Mouse (Mus musculus) CH12.LX (cell line): ENCODE measurements around the gene Alg5. TPM values are rescaled to one million over a fixed set of nuclear protein-coding genes. Genes with fewer than 3 reads are reported as not detected.

Source experiments
- DNase-seq: peaks from one replicate; pipeline ENCODE4 v3.0.0-alpha.2; 2013; ENCODE audit errors: extremely low read depth
- H3K27ac ChIP-seq: 2 replicates; pipeline ENCODE4 v1.5.1; 2012; ENCODE audit warnings: low read depth, mild to moderate bottlenecking, control low read depth, moderate library complexity; ENCODE audit not compliant: insufficient read depth
- H3K27me3 ChIP-seq: replicated peaks from 2 replicates; pipeline ENCODE3; 2012; ENCODE audit warnings: inconsistent platforms
- H3K36me3 ChIP-seq, 2 experiments: replicated peaks in 1 of 2; 2 replicates each; pipeline versions ENCODE3 to v1.6.1; 2012; ENCODE audit warnings: inconsistent platforms in 1 of 2, low read length in 1 of 2, mild to moderate bottlenecking in 1 of 2, mixed read lengths in 1 of 2, moderate library complexity in 1 of 2; ENCODE audit not compliant: control insufficient read depth in 1 of 2, insufficient read depth in 1 of 2
- H3K4me1 ChIP-seq, 2 experiments: 2 replicates each; pipeline ENCODE4 v1.6.1; 2012; ENCODE audit warnings: inconsistent platforms in 1 of 2, moderate library complexity in 1 of 2; ENCODE audit not compliant: insufficient read depth in 2 of 2, control insufficient read depth in 1 of 2
- H3K4me2 ChIP-seq: 2 replicates; pipeline ENCODE4 v1.6.1; 2012; ENCODE audit warnings: low read depth, mild to moderate bottlenecking, control low read depth; ENCODE audit not compliant: poor library complexity, insufficient read depth, severe bottlenecking
- H3K4me3 ChIP-seq, 3 experiments: fragments of 150-350 bp in 1 of 3; sonication (generic) in 1 of 3; replicated peaks in 1 of 3; 2 replicates each; pipeline versions ENCODE3 to v1.5.1; 2011 to 2012; ENCODE audit warnings: low read depth in 2 of 3, low read length in 2 of 3, mild to moderate bottlenecking in 2 of 3, moderate library complexity in 2 of 3, control low read depth in 1 of 3, improper control_type of control experiment in 1 of 3, inconsistent platforms in 1 of 3, mixed read lengths in 1 of 3; ENCODE audit not compliant: poor library complexity in 1 of 3
- H3K79me2 ChIP-seq: replicated peaks from 2 replicates; pipeline ENCODE4 v1.6.1; 2012; ENCODE audit warnings: mild to moderate bottlenecking, moderate library complexity; ENCODE audit not compliant: control insufficient read depth, poor library complexity, insufficient read depth, severe bottlenecking; ENCODE audit errors: extremely low read depth
- H3K9ac ChIP-seq: 2 replicates; pipeline ENCODE4 v1.6.1; 2012; ENCODE audit warnings: low read depth, mild to moderate bottlenecking, control low read depth, moderate library complexity; ENCODE audit not compliant: insufficient read depth
- H3K9me3 ChIP-seq: replicated peaks from 2 replicates; pipeline ENCODE3; 2012; ENCODE audit warnings: low read length, inconsistent platforms, mixed read lengths
- BHLHE40 ChIP-seq: IDR thresholded peaks from 2 replicates; pipeline ENCODE4 v1.6.1; 2011; ENCODE audit warnings: mild to moderate bottlenecking, low read depth, low read length, improper control_type of control experiment
- CHD1 ChIP-seq: IDR thresholded peaks from 2 replicates; pipeline ENCODE4 v1.6.1; 2012; ENCODE audit warnings: low read depth, low read length, improper control_type of control experiment, inconsistent platforms
- CHD2 ChIP-seq: IDR thresholded peaks from 2 replicates; pipeline ENCODE4 v1.6.1; 2011; ENCODE audit warnings: low read length, improper control_type of control experiment
- CTCF ChIP-seq, 2 experiments: IDR thresholded peaks in 1 of 2; conservative IDR thresholded peaks in 1 of 2; 2 replicates each; pipeline ENCODE4 v1.5.1; 2011 to 2012; ENCODE audit warnings: low read depth in 2 of 2, low read length in 2 of 2, improper control_type of control experiment in 1 of 2, inconsistent platforms in 1 of 2, mild to moderate bottlenecking in 1 of 2, moderate library complexity in 1 of 2
- E2F4 ChIP-seq: IDR thresholded peaks from 2 replicates; pipeline ENCODE4 v1.6.1; 2011; ENCODE audit warnings: low read depth, low read length, improper control_type of control experiment; ENCODE audit not compliant: insufficient replicate concordance
- ELF1 ChIP-seq: IDR thresholded peaks from 2 replicates; pipeline ENCODE4 v1.6.1; 2014; ENCODE audit warnings: low read depth, mild to moderate bottlenecking, inconsistent platforms, low read length, improper control_type of control experiment
- EP300 ChIP-seq: IDR thresholded peaks from 2 replicates; pipeline ENCODE4 v1.6.1; 2011; ENCODE audit warnings: low read length, improper control_type of control experiment
- ETS1 ChIP-seq: conservative IDR thresholded peaks from 2 replicates; pipeline ENCODE4 v1.6.1; 2012; ENCODE audit warnings: low read depth, mild to moderate bottlenecking, inconsistent platforms, low read length, improper control_type of control experiment, moderate library complexity
- GABPA ChIP-seq: IDR thresholded peaks from 2 replicates; pipeline ENCODE4 v1.6.1; 2012; ENCODE audit warnings: low read depth, low read length, improper control_type of control experiment, inconsistent platforms; ENCODE audit not compliant: insufficient replicate concordance
- HCFC1 ChIP-seq: IDR thresholded peaks from 2 replicates; pipeline ENCODE4 v1.6.1; 2012; ENCODE audit warnings: low read depth, mild to moderate bottlenecking, inconsistent platforms, low read length, improper control_type of control experiment
- IRF4 ChIP-seq: IDR thresholded peaks from 2 replicates; pipeline ENCODE4 v1.6.1; 2014; ENCODE audit warnings: low read depth, mild to moderate bottlenecking, inconsistent platforms, low read length, improper control_type of control experiment
- KAT2A ChIP-seq: IDR thresholded peaks from 2 replicates; pipeline ENCODE4 v1.6.1; 2012; ENCODE audit warnings: low read length, improper control_type of control experiment, inconsistent platforms; ENCODE audit not compliant: insufficient replicate concordance
- MAX ChIP-seq: IDR thresholded peaks from 2 replicates; pipeline ENCODE4 v1.6.1; 2011; ENCODE audit warnings: low read length, improper control_type of control experiment
- MAZ ChIP-seq: IDR thresholded peaks from 2 replicates; pipeline ENCODE4 v1.6.1; 2012; ENCODE audit warnings: low read depth, mild to moderate bottlenecking, inconsistent platforms, low read length, improper control_type of control experiment, moderate library complexity
- MEF2A ChIP-seq: IDR thresholded peaks from 2 replicates; pipeline ENCODE4 v1.6.1; 2014; ENCODE audit warnings: low read depth, mild to moderate bottlenecking, inconsistent platforms, low read length, improper control_type of control experiment, borderline replicate concordance
- MXI1 ChIP-seq: IDR thresholded peaks from 2 replicates; pipeline ENCODE4 v1.6.1; 2011; ENCODE audit warnings: mild to moderate bottlenecking, low read depth, low read length, improper control_type of control experiment
- MYC ChIP-seq: IDR thresholded peaks from 2 replicates; pipeline ENCODE4 v1.6.1; 2011; ENCODE audit warnings: low read depth, mild to moderate bottlenecking, improper control_type of control experiment, low read length
- NELFE ChIP-seq: IDR thresholded peaks from 2 replicates; pipeline ENCODE4 v1.6.1; 2011; ENCODE audit warnings: low read depth, low read length, improper control_type of control experiment
- NRF1 ChIP-seq: IDR thresholded peaks from 2 replicates; pipeline ENCODE4 v1.6.1; 2014; ENCODE audit warnings: low read depth, mild to moderate bottlenecking, inconsistent platforms, low read length, improper control_type of control experiment, moderate library complexity
- PAX5 ChIP-seq: IDR thresholded peaks from 2 replicates; pipeline ENCODE4 v1.6.1; 2012; ENCODE audit warnings: low read length, inconsistent platforms, mixed read lengths
- POLR2A ChIP-seq: IDR thresholded peaks from 2 replicates; pipeline ENCODE4 v1.6.1; 2011; ENCODE audit warnings: low read depth, mild to moderate bottlenecking, improper control_type of control experiment, low read length
- POLR2AphosphoS2 ChIP-seq: IDR thresholded peaks from 2 replicates; pipeline ENCODE4 v1.6.1; 2011; ENCODE audit warnings: low read depth, low read length, improper control_type of control experiment
- RAD21 ChIP-seq: IDR thresholded peaks from 2 replicates; pipeline ENCODE4 v1.6.1; 2011; ENCODE audit warnings: low read depth, mild to moderate bottlenecking, low read length, improper control_type of control experiment, moderate library complexity
- SIN3A ChIP-seq: IDR thresholded peaks from 2 replicates; pipeline ENCODE4 v1.6.1; 2012; ENCODE audit warnings: low read length, improper control_type of control experiment, inconsistent platforms
- TBP ChIP-seq: conservative IDR thresholded peaks from 2 replicates; pipeline ENCODE4 v1.6.1; 2011; ENCODE audit warnings: low read depth, low read length, improper control_type of control experiment
- TCF12 ChIP-seq: IDR thresholded peaks from 2 replicates; pipeline ENCODE4 v1.6.1; 2014; ENCODE audit warnings: low read depth, mild to moderate bottlenecking, inconsistent platforms, low read length, improper control_type of control experiment
- UBTF ChIP-seq: IDR thresholded peaks from 2 replicates; pipeline ENCODE4 v1.6.1; 2012; ENCODE audit warnings: low read depth, mild to moderate bottlenecking, inconsistent platforms, low read length, improper control_type of control experiment, moderate library complexity
- USF1 ChIP-seq: IDR thresholded peaks from 2 replicates; pipeline ENCODE4 v1.6.1; 2014; ENCODE audit warnings: low read depth, mild to moderate bottlenecking, inconsistent platforms, low read length, improper control_type of control experiment
- USF2 ChIP-seq: conservative IDR thresholded peaks from 2 replicates; pipeline ENCODE4 v1.6.1; 2011; ENCODE audit warnings: low read depth, low read length, improper control_type of control experiment
- ZC3H11A ChIP-seq: IDR thresholded peaks from 2 replicates; pipeline ENCODE4 v1.6.1; 2012; ENCODE audit warnings: low read depth, mild to moderate bottlenecking, inconsistent platforms, low read length, improper control_type of control experiment
- ZKSCAN1 ChIP-seq: IDR thresholded peaks from 2 replicates; pipeline ENCODE4 v1.6.1; 2012; ENCODE audit warnings: low read depth, inconsistent platforms, low read length, improper control_type of control experiment, borderline replicate concordance
- ZMIZ1 ChIP-seq: IDR thresholded peaks from 2 replicates; pipeline ENCODE4 v1.6.1; 2012; ENCODE audit warnings: low read depth, mild to moderate bottlenecking, inconsistent platforms, low read length, improper control_type of control experiment
- ZNF384 ChIP-seq: IDR thresholded peaks from 2 replicates; pipeline ENCODE4 v1.6.1; 2012; ENCODE audit warnings: low read depth, low read length, improper control_type of control experiment, inconsistent platforms
- dilution Hi-C: fragments of 300-500 bp; cut with MboI; formaldehyde crosslinking; loops from 2 replicates; pipeline ENCODE4 v1.14.3; 2020; ENCODE audit warnings: low sequenced_read_pairs; ENCODE audit not compliant: extremely low pct_unique_long_range_greater_than_20kb, extremely low pct_ligation_motif_present
- in situ Hi-C: fragments of 300-500 bp; cut with MboI; formaldehyde crosslinking; loops from 3 replicates; pipeline ENCODE4 v1.14.3; 2019; ENCODE audit warnings: low sequenced_read_pairs, low pct_ligation_motif_present, low pct_unique_long_range_greater_than_20kb, mixed read lengths
- polyA plus RNA-seq: library from polyadenylated mRNA; unstranded; fragments of >175 nt; gene quantifications from 2 replicates; pipeline ENCODE4 v1.2.1, GENCODE M21; 2012; ENCODE audit warnings: low read depth; ENCODE audit not compliant: insufficient read length
- total RNA-seq, 2 experiments: library from RNA; depleted of rRNA; stranded (reverse); fragments of 300-350 nt in 1 of 2; fragments of >200 nt in 1 of 2; gene quantifications; 2 replicates each; pipeline ENCODE4 v1.2.3; 2012 to 2014

Gene Alg5
- total and polyA plus RNA-seq, 3 experiments: 33.9 to 52.0 (median 48.0) TPM

- TF ChIP-seq MAX (peak; percentile 24; the same call in 1 of the 2 replicates), IRF4 (no peak), BHLHE40 (peak; percentile 37; the same call in 1 of the 2 replicates), PAX5 (no peak), NRF1 (peak; percentile 94), TCF12 (peak; percentile 89), GABPA (no peak), CHD1 (no peak)
- TF ChIP-seq, all 38 proteins: peak for 14
Measured at GRCm38 (mm10) chr3:54734411-54735246, 710 bp upstream of the Alg5 start (continued).

GRCm38 (mm10) chr3:54736101-54736927 is 975 bp downstream of the Alg5 start:
- H3K4me1 ChIP-seq: peaks cover 6 to 40% of the 10 kb centered on the region in 2 experiments
- peak overlapping the region; percentile 86 for H3K4me2 ChIP-seq
- peak; percentile 15; the same call in 1 of the 2 replicates for TF ChIP-seq SIN3A
- no peak for TF ChIP-seq CTCF (conservative IDR thresholded peaks at IDR 0.05 in 1 of 2, IDR thresholded peaks at IDR 0.05 in 1 of 2; ENCODE audit: low read depth in 2 of 2, low read length in 2 of 2)
- no peak for TF ChIP-seq POLR2AphosphoS2
- no peak for TF ChIP-seq TBP
- no peak for TF ChIP-seq MAZ
- no peak for TF ChIP-seq EP300
- no peak for TF ChIP-seq MYC
- TF ChIP-seq CHD1: no peak; the same call in 1 of the 2 replicates
- no peak for TF ChIP-seq E2F4
- no peak for TF ChIP-seq ZKSCAN1
- TF ChIP-seq MXI1: peak; percentile 57; the same call in 1 of the 2 replicates
- no peak for TF ChIP-seq NELFE
- no peak for TF ChIP-seq CHD2
- no peak for TF ChIP-seq ELF1
- TF ChIP-seq TCF12: no peak
- TF ChIP-seq MEF2A: no peak
- TF ChIP-seq USF1: no peak
- TF ChIP-seq ZNF384: peak; percentile 92
- TF ChIP-seq UBTF: no peak
- TF ChIP-seq MAX: peak; percentile 41; the same call in 1 of the 2 replicates
- TF ChIP-seq ZC3H11A: no peak
- no peak for TF ChIP-seq ZMIZ1
- no peak for TF ChIP-seq NRF1
- no peak for TF ChIP-seq USF2
- no peak for TF ChIP-seq KAT2A
- no peak for TF ChIP-seq RAD21
- TF ChIP-seq POLR2A: 0 out of 2 replicates have a peak, but pooled peaks have one; percentile 35
- TF ChIP-seq GABPA: no peak
- no peak for TF ChIP-seq HCFC1
- no peak for TF ChIP-seq BHLHE40
- TF ChIP-seq ETS1: no peak
- TF ChIP-seq, all 38 proteins: peak for 5
- peak overlapping the region; percentile 90 for H3K9ac ChIP-seq
- H3K9me3 ChIP-seq: no peaks in the 10 kb centered on the region
- H3K79me2 ChIP-seq: peaks cover 32% of the 10 kb centered on the region
- H3K36me3 ChIP-seq: peaks cover 24 to 52% of the 10 kb centered on the region in 2 experiments
- dilution Hi-C loops (no loop called here), in situ Hi-C loops (no loop called here)
- H3K4me3 ChIP-seq: peak overlapping the region; percentile 83 to 99 (median 86)
- no peak for DNase-seq
- peak overlapping the region; percentile 57 for H3K27ac ChIP-seq
- H3K27me3 ChIP-seq: no peaks in the 10 kb centered on the region
